Mouse (Mus musculus) CH12.LX (cell line): Measurements from ENCODE around the gene Colgalt2.

Experiments
- EP300 ChIP-seq: IDR thresholded peaks from 2 replicates; pipeline ENCODE4 v1.6.1; 2011; ENCODE audit warnings: low read length, improper control_type of control experiment
- GABPA ChIP-seq: IDR thresholded peaks from 2 replicates; pipeline ENCODE4 v1.6.1; 2012; ENCODE audit warnings: low read depth, low read length, improper control_type of control experiment, inconsistent platforms; ENCODE audit not compliant: insufficient replicate concordance
- NRF1 ChIP-seq: IDR thresholded peaks from 2 replicates; pipeline ENCODE4 v1.6.1; 2014; ENCODE audit warnings: low read depth, mild to moderate bottlenecking, inconsistent platforms, low read length, improper control_type of control experiment, moderate library complexity
- POLR2A ChIP-seq: IDR thresholded peaks from 2 replicates; pipeline ENCODE4 v1.6.1; 2011; ENCODE audit warnings: low read depth, mild to moderate bottlenecking, improper control_type of control experiment, low read length
- ZKSCAN1 ChIP-seq: IDR thresholded peaks from 2 replicates; pipeline ENCODE4 v1.6.1; 2012; ENCODE audit warnings: low read depth, inconsistent platforms, low read length, improper control_type of control experiment, borderline replicate concordance
- ZNF384 ChIP-seq: IDR thresholded peaks from 2 replicates; pipeline ENCODE4 v1.6.1; 2012; ENCODE audit warnings: low read depth, low read length, improper control_type of control experiment, inconsistent platforms

DNA sequence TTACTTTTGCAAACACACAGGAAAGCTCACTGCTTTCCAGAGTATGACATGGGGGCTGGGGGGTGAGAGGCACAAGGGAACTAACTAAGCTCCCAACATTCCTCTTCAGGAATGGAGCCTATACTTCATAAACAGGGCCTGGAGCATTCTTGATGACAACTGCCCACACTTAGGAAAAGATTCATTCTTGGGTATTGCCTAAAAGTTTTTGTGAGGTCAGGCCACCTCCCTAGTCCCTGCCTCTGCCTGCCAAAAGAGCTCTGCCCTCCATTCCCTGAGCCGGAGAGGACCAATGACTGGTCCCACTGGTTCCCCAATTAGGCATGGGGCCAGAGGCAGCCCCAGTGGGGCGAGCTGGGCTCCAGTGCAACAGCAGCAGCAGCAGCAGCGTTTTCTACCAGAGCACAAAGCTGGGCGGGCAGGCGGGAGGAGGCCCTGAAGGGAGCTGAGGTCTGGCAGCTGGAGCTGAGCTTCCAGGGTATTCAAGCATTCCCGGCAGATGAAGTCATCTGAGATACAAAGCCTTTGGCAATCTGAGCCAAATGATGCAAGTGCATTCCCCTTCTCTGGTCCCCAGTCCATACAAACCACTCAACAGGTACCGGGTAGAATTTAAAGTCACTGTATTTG lies 156.4 kb downstream of the Colgalt2 start:
- TF ChIP-seq ZNF384 (no peak), POLR2A (no peak), ZKSCAN1 (no peak), NRF1 (no peak), GABPA (no peak), EP300 (no peak)
